Mouse (Mus musculus) left cerebral cortex, postnatal 4 days (tissue): Measurements from ENCODE around the gene Gm17359. TPM values are rescaled to one million over a fixed set of nuclear protein-coding genes. Genes with fewer than 3 reads are reported as not detected.
"Not testable (repeated sequence)": the region's sequence is repeated elsewhere in the genome, so short reads cannot be mapped to it uniquely, and the experiment has no call there.

Experiments used
- DNase-seq: peaks from one replicate; pipeline ENCODE4 v3.0.0-alpha.2; 2022
- intact Hi-C: fragments of 180-260 bp; cut with DNase I; formaldehyde crosslinking; loops from one replicate; pipeline ENCODE4 v1.15.1; 2025
- total RNA-seq, 2 experiments: library from RNA; stranded (reverse); gene quantifications; 2 replicates each; pipeline ENCODE4 v1.2.3; 2021

Gene Gm17359
- total RNA-seq, 2 experiments from 2014 or later: not detected

GRCm38 (mm10) chr3:79410629-79410995 is 74.2 kb downstream of the Gm17359 start:
- intact Hi-C loops: no loop called here

DNA sequence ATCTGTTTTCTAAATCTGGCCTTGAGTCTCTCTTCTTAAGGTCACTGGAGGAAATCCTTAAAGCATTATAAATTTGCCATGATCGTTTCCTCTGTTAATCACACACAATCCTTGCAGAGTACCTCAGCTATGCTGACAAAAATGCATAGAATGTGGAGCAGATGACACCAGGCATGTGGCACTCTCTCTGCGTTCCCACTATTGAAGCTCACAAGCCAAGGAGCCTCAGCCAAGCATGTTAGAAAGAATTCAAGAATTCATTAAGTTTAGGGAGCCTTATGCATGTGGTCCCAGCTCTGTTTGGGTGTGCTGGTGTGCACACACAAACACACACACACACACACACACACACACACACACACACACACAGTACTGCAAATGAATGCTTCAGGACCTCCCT is 75.2 kb downstream of the Gm17359 start:
- no peak for DNase-seq
- intact Hi-C loops: no loop called here

More at GRCm38 (mm10) chr3:79410629-79410995, 74.2 kb downstream of the Gm17359 start:
- DNase-seq: no peak

- intact Hi-C loops: no loop called here
- no peak for DNase-seq
Observed at GRCm38 (mm10) chr3:79413492-79413891, 77.0 kb downstream of the Gm17359 start.

- intact Hi-C loops: no loop called here
Observed at GRCm38 (mm10) chr3:79415081-79415480, 78.6 kb downstream of the Gm17359 start.

GRCm38 (mm10) chr3:79415929-79416328 is 79.5 kb downstream of the Gm17359 start:
- intact Hi-C loops: no loop called here
- no peak for DNase-seq

More at GRCm38 (mm10) chr3:79415081-79415480, 78.6 kb downstream of the Gm17359 start:
- DNase-seq: no peak

DNA sequence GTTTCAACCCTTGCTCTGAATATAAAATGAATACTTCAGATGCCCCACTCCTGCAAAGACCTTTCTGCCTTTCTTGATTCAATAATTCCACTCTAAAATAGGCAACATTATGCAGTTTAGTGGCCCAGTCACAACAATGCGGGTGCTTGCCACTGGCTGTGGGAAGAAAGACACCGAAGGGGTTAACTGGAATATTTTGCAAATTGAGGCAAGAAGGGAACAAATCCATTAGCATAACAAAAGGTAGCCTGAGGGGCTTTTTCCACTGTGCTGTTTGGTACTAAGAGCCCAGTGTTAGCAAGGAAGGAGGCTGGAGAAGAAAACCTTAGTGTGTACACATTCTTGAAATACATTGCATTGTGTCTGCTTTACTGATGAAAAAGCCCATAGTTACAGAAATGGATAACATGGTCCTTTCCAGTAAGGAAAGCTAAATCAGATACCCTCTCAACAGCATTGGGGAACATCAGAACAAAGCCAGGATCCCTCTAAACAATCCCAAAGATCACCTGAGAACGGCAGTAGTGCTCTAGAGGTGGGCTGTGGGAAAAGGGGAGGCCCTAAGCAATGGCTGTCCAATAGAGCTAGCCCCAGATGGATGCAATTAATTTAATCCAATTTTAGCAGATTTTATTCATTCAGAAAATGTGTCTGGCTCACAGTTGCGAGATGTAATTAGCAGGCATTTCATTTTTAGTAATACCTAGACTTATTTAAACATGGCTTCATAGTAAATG is 80.7 kb downstream of the Gm17359 start:
- intact Hi-C loops: no loop called here
- no peak for DNase-seq

DNA sequence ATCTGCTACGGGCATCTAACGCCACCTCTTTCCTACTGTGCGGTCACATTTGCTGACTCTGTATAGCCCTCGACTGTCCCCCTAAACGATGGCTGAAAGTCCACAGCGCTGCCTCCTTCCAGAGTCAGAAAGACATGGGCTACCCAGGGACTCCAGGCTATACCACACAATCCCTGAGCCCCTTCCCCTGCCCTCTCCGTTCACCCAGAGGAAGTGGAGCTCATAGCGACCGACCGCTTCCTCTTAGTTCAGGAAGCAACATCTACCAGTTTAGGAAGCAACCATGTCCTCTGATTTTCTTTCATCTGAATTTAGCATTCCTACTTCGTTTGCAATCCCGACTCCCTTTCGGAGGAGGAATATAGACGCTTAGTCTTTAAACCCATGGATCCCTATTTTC is 82.5 kb downstream of the Gm17359 start:
- intact Hi-C loops: no loop called here
- no peak for DNase-seq

GRCm38 (mm10) chr3:79425441-79425840 is 89.0 kb downstream of the Gm17359 start:
- intact Hi-C loops: no loop called here
- DNase-seq: no peak

DNA sequence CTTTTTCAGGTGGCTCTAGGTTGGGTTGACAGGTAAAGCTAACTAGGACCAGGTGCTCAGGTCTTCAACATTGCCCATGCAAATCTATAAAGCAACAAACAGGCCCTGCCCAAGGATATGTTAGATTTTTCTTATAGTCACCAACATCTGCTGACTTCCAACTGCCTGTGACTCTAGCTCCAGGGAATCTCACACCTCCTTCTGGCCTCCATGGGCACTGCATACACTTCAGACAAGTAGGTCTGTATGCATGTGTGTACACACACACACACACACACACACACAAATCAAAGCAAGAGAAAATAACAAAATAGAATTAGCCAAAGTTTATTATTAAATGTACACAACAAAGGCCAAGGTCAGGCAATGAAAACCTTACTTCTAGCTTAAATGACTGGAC is 97.1 kb downstream of the Gm17359 start:
- intact Hi-C loops: no loop called here

DNA sequence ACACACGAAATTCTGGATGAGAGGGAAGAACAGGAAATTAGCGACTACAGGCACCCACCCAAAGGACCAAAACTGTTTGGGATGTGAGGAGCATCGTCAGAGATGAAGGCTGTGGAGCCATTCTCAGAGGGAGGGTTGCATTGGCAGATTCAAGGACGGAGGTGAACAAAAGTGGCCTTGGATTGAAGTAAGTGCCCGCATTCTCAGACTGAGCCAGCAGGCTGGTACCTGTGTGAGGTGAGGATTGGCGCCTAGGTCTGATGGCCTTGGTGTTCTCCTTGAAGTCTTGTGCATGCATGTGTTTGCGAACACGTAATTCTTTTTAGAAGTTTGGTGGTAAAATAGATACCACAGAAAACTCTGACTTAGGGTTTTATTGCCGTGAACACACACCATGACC is 98.0 kb downstream of the Gm17359 start:
- intact Hi-C loops: no loop called here
- no peak for DNase-seq

More for the DNA sequence above, 97.1 kb downstream of the Gm17359 start:
- no peak for DNase-seq

GRCm38 (mm10) chr3:79434985-79435384 is 98.5 kb downstream of the Gm17359 start:
- no peak for DNase-seq
- intact Hi-C loops: no loop called here

DNA sequence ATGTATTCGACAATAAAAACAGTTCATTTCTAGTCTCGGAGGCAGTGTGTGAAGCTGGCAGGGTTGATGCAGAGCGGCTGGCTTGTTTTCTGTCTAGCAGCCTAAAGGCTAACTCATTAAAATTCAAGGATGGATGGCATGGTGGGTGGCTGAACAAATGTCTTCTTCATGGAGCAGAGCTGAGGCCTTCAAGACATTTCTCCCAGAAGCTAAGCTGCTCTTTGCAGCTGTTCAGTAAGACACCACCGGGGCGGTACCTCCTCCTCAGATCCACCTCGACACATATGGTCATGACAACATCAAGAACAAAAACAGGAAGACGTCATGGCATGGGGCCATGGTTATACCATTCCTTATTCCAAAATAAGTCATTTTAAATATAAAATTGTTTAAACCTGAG is 99.7 kb downstream of the Gm17359 start:
- DNase-seq: no peak
- intact Hi-C loops: no loop called here

DNA sequence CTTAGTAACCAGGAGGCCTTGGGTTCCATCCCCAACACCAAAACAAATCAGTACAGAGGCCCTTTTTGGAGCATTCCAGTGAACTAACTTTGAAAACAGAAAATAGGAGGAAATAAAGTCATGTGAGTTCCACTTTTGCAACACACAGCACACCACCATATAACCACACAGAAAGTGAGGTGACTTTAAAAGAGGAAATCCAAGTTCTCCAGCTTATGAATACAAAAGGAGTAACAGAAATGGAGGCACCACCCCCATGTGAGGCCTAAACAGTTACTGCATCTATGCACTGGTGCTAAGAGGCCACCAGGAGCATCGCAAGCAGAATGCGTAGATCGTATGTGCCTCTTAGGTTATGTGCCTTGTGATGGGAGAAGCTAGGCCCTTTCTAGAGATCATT is 101.8 kb downstream of the Gm17359 start:
- intact Hi-C loops: no loop called here
- DNase-seq: no peak

DNA sequence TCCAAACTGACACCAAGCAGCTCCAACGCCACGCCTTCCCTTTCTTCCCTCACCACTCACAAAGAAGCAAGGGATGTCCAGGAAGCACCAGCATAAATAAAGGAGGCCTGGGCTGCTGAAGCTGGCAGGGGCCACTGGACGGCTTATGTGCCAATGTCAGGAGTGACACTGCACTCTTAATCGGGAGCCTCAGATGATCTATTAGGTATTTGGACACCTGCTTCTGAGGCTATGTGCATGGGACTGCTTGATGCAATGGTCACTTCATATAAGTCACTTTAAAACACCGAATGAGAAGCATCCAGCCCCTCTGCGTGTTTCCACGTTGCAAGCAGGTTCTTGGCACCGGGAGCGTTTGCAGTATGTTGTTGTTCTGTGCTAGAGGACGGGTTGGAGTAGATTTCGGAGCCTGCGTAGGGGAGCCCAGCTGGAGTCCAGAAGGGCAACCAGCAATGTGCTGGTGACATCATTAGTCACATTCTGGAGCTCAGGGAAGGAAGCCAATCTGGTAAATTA is 104.6 kb downstream of the Gm17359 start:
- DNase-seq: peak; percentile 78

DNA sequence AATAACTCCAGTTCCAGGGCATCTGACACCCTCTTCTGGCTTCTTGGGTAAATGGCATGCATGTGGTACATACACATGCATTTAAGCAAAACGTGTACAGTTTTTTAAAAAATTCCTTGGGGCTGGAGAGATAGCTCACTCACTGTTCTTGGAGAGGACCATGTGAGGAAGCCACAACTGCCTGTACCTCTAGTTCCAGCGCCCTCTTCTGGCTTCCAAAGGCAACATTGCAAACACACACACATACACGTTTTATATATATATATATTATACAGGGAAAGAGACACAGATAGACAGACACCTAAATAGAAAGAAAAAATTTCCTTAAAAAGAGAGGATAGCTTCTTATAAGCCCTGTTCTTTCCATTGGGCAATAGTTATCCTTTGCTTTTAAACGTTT is 107.4 kb downstream of the Gm17359 start:
- intact Hi-C loops: no loop called here
- DNase-seq: no peak

More for the DNA sequence above, 104.6 kb downstream of the Gm17359 start:
- intact Hi-C loops: no loop called here

DNA sequence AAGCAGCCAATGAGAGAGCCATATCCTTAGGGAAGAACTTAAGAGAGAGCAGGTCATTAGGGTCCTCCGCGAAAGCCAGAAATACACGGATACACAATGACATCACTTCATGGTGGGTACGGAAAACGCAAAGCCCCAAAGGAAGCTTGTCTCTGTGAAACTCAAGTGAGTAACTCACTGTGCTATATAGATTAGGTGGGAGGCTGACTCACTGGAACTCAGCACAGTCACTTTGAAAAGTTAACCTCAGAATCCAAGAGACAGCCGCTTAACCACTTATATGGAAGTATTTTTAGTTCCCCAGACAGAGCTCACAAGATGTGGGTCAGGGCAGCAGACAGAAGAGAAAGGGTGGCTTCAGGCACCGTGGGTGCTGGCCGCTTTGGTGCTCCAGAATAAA is 108.6 kb downstream of the Gm17359 start:
- intact Hi-C loops: no loop called here
- DNase-seq: no peak

- intact Hi-C loops: no loop called here
- DNase-seq: no peak
Observed at GRCm38 (mm10) chr3:79446124-79446523, 109.7 kb downstream of the Gm17359 start.

DNA sequence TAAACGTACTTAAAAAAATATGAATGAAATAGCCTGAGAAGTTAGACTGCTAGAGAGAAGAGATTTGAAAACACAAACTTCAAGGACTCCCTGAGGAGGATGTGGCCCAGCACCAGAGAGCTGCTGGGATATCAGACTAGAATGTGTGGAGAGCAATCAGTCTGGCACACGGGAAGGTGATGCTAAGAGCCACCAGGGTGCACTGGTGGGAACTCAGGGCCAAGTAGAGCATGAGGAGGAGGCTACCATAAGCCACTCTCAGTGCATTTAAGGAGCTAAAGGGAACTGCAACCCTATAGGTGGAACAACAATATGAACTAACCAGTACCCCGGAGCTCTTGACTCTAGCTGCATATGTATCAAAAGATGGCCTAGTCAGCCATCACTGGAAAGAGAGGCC is 110.2 kb downstream of the Gm17359 start:
- DNase-seq, intact Hi-C loops: not testable (repeated sequence)

DNA sequence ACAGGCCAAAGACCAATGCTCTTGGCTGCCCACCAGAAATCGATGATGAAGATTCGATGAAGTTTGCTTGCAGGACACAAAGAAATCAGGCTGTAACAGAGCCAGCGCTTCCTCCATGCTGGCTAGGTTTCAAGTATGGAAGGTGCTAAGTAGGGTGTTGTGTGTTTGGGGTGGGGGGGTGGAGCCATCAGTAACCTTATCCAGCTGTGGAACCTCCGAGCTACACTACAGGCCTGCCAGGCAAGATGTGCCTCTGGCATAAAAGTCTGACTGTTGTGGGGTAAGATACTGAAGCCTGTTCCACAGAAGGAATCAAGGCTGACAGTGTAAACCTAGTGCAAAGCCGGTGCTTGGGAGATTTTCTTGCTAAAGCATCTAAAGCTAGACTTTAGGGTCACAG is 112.0 kb downstream of the Gm17359 start:
- DNase-seq: no peak
- intact Hi-C loops: no loop called here

DNA sequence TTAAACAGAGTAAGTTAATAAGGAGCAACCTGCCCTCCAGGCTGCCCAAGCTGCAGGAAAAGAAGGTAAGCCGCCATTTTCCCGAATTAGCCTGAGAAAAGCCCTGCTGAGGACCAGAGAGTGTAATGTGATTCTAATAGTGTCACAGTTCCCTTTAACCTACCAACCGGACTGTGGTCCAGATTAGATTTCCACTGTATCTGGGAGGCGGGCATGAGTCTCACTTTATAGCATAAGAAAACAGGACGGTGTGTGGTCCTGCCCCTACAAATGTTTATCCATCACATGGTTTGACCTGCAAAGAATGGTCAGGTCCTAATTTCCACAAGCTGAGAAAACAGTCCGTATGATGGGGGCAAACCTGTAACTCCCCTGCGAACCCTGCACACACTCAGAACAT is 112.9 kb downstream of the Gm17359 start:
- no peak for DNase-seq
- intact Hi-C loops: no loop called here

DNA sequence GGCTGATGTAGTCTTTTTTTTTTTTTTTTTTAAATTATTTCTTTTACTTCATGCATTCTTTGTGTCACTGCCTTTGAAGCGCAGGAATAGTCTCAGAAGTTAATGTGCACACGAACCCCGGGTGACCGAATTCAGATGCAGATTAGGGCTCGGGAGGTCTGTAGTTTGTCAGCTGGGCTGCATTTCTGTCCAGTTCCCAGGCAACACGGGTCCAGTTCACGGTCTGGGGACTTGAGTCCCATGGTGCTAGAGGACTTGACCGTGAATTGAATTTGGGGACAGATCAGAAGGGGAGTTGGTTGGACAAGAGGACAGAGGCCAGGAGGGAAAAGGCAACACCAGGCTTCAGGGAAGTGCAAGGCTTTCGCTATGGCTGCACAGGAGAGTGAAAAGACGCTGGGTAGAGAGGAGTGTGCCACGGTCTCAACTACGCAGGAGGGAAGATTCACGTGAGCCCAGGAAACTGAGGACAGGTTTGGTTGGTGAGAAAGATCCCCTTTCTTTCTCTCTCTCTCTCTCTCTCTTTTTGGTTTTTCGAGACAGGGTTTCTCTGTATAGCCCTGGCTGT is 116.3 kb downstream of the Gm17359 start:
- no peak for DNase-seq
- intact Hi-C loops: no loop called here

GRCm38 (mm10) chr3:79455761-79456160 is 119.3 kb downstream of the Gm17359 start:
- no peak for DNase-seq
- intact Hi-C loops: no loop called here
